Mouse (Mus musculus) CH12.LX (cell line): ENCODE data around the gene Smap1.

Source experiments
- CHD1 ChIP-seq: IDR thresholded peaks from 2 replicates; pipeline ENCODE4 v1.6.1; 2012; ENCODE audit warnings: low read depth, low read length, improper control_type of control experiment, inconsistent platforms
- CTCF ChIP-seq, 2 experiments: IDR thresholded peaks in 1 of 2; conservative IDR thresholded peaks in 1 of 2; 2 replicates each; pipeline ENCODE4 v1.5.1; 2011 to 2012; ENCODE audit warnings: low read depth in 2 of 2, low read length in 2 of 2, improper control_type of control experiment in 1 of 2, inconsistent platforms in 1 of 2, mild to moderate bottlenecking in 1 of 2, moderate library complexity in 1 of 2
- E2F4 ChIP-seq: IDR thresholded peaks from 2 replicates; pipeline ENCODE4 v1.6.1; 2011; ENCODE audit warnings: low read depth, low read length, improper control_type of control experiment; ENCODE audit not compliant: insufficient replicate concordance
- EP300 ChIP-seq: IDR thresholded peaks from 2 replicates; pipeline ENCODE4 v1.6.1; 2011; ENCODE audit warnings: low read length, improper control_type of control experiment
- GABPA ChIP-seq: IDR thresholded peaks from 2 replicates; pipeline ENCODE4 v1.6.1; 2012; ENCODE audit warnings: low read depth, low read length, improper control_type of control experiment, inconsistent platforms; ENCODE audit not compliant: insufficient replicate concordance
- MXI1 ChIP-seq: IDR thresholded peaks from 2 replicates; pipeline ENCODE4 v1.6.1; 2011; ENCODE audit warnings: mild to moderate bottlenecking, low read depth, low read length, improper control_type of control experiment
- MYC ChIP-seq: IDR thresholded peaks from 2 replicates; pipeline ENCODE4 v1.6.1; 2011; ENCODE audit warnings: low read depth, mild to moderate bottlenecking, improper control_type of control experiment, low read length
- POLR2A ChIP-seq: IDR thresholded peaks from 2 replicates; pipeline ENCODE4 v1.6.1; 2011; ENCODE audit warnings: low read depth, mild to moderate bottlenecking, improper control_type of control experiment, low read length
- RCOR1 ChIP-seq: conservative IDR thresholded peaks from 2 replicates; pipeline ENCODE4 v1.6.1; 2012; ENCODE audit warnings: low read depth, mild to moderate bottlenecking, inconsistent platforms, low read length, improper control_type of control experiment
- SMC3 ChIP-seq: IDR thresholded peaks from 2 replicates; pipeline ENCODE4 v1.6.1; 2011; ENCODE audit warnings: low read depth, low read length, improper control_type of control experiment
- TCF12 ChIP-seq: IDR thresholded peaks from 2 replicates; pipeline ENCODE4 v1.6.1; 2014; ENCODE audit warnings: low read depth, mild to moderate bottlenecking, inconsistent platforms, low read length, improper control_type of control experiment
- USF1 ChIP-seq: IDR thresholded peaks from 2 replicates; pipeline ENCODE4 v1.6.1; 2014; ENCODE audit warnings: low read depth, mild to moderate bottlenecking, inconsistent platforms, low read length, improper control_type of control experiment
- ZKSCAN1 ChIP-seq: IDR thresholded peaks from 2 replicates; pipeline ENCODE4 v1.6.1; 2012; ENCODE audit warnings: low read depth, inconsistent platforms, low read length, improper control_type of control experiment, borderline replicate concordance

GRCm38 (mm10) chr1:23929410-23929809, 7.3 kb upstream of the Smap1 start:
- TF ChIP-seq POLR2A (no peak), MXI1 (no peak), CTCF (conservative IDR thresholded peaks at IDR 0.05 in 1 of 2, IDR thresholded peaks at IDR 0.05 in 1 of 2; ENCODE audit: low read depth in 2 of 2, low read length in 2 of 2) (no peak), CHD1 (no peak), GABPA (no peak), TCF12 (peak; percentile 84), E2F4 (no peak), MYC (0 out of 2 replicates have a peak, but pooled peaks have one; percentile 17), USF1 (no peak), SMC3 (no peak), ZKSCAN1 (no peak), EP300 (peak; percentile 94), RCOR1 (no peak)
